Mouse (Mus musculus) heart, postnatal 36 days (tissue): ENCODE results near the gene Pmvk. TPM values are rescaled to one million over a fixed set of nuclear protein-coding genes. Genes with fewer than 3 reads are reported as not detected.
A peak's percentile ranks its signal among the peaks of the same experiment; 100 is the strongest.

Source experiments
- DNase-seq, 2 experiments: peaks; one replicate each; pipeline ENCODE4 v3.0.0; 2021 to 2022
- intact Hi-C: fragments of 180-260 bp; cut with DNase I; formaldehyde crosslinking; loops from one replicate; pipeline ENCODE4 v1.15.1; 2025
- total RNA-seq, 2 experiments: library from RNA; stranded (reverse); gene quantifications; 2 replicates each; pipeline ENCODE4 v1.2.3; 2021

Pmvk gene
- total RNA-seq = 1 to 10 TPM; 7.0 to 9.2 TPM

DNA sequence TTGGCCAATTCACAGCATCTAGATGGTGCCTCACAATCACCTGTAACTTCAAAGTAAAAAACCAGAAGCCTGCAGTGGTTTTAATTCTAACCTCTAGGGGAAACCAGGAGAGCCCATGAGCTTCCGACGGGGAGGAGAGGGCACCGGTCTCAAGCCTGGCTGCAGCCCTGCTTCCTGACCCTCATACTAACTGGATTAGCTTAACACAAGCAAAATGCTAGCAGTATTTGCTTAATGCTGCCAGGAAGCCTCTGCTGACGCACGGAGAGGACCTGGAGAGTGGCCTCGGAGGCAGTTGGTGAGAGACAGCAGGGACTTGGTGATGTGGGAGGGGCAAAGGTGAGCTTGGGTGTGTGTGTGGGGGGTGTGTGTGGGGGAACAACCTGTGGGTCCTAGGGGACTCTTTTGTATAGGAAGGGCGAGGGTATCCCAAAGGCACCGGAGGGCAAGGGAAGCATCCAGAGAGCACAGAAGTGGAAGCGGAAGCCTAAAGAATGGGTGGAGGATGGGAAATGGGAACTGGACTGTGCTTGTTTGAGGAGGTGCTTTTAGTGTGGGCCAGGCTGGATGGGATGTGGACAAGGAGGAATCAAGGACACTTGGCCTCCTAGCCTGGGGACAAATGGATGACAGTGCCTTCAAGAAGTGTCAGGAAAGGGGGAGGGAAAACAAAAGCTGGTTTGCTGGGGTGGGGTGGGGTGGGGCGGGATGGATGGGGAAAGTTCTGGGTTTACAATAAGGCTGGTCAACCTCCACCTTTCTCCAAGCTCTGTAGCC, at the start of gene Pmvk:
Pmvk (plus strand) TSS at position 141 of the 777 bp plus-strand sequence.
- intact Hi-C loops = loop anchor here (5.0 kb wide), 2 partner anchors 233 to 318 kb away; partner anchors contain the start of gene Ube2q1
- DNase-seq = no peak

DNA sequence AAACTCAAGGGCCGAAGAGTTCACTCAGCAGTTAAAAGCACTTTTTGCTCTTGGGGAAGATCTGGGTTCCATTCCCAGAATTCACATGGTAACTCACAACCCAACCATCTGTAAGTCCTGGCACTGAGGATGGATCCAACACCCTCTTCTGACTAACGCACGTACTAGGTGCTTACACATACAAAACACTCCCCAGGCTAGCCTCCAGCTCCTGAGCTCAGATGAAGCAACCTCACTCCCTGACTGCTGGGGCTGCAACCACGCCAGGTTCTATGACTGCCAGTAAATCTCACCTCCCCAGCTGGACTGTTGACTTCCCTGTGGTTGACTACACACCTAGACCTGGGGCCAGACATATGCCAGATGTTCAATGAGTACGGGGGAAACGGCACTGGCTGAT, 47.5 kb upstream of the Pmvk start:
- no peak for DNase-seq
- intact Hi-C loops = no loop called here

GRCm38 (mm10) chr3:89408448-89408847, 45.9 kb upstream of the Pmvk start:
- intact Hi-C loops = no loop called here
- no peak for DNase-seq

GRCm38 (mm10) chr3:89409701-89410100, 44.6 kb upstream of the Pmvk start:
- intact Hi-C loops = loop anchor here (2.0 kb wide), 1 partner anchor 13 kb away; no protein-coding TSS in a partner anchor
- no peak for DNase-seq

DNA sequence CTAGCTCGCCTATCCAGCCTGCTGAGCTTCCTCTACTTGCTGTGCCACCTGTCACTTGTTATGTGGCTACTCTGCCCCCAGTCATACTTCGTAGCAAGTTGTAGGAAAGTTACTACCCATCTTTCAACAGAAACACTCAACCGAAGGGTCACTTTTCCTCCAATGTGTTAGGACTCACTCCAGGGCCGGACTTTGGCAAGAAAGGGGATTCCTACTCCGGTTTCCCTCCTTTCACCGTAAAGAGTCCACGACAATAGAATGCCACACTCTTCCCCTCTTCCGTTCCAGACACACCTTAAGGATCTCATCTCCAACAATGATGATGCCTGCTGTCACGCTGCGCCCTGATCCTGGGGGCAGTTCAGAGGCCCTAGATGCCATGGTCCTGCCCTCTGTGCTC, 43.5 kb upstream of the Pmvk start:
- DNase-seq = no peak
- intact Hi-C loops = loop anchor here (2.0 kb wide), 1 partner anchor 14 kb away; no protein-coding TSS in a partner anchor

DNA sequence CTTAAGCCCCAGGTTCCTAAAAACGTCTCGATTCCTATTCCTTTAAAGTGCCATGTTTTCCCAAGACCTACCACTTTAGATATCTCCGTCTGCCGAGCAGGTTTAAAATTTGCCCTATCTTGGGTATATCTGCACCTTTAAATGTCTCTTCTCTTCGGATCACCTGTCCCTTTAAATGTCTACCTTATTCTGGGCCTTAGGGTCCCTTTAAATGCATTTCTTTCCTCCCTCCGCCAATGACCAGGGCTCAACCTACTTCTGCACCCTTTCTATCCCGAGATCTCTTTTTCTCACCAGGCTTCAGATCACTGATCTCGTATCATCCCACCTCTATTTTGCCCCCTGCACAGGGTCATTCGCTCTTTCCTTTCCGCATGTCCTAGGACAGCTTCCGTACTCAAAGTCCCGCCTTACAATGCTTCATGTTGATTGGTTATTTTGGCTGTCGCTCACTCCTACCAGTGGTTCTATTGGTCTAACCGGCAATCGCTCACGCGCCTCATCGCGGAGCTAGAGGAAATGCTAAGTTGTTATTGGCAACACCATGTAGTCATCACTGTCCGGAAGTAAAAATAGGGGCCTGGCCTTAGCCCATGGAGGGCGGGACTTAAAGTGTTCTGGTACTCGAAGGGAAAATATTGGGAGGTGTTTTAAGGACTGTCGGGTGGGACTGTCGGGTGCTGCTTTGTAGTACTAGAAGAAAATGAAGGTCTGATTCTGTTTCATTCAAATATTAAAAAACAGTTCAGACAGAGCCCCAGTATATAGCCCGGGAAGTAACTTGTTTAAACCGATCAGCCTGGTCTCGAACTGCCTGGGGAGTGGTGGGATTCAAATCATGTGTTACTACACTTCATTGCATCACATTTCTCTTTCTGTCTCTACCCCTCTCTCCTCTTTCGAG, 42.6 kb upstream of the Pmvk start, which contains the start of gene Flad1:
Flad1 (minus strand) TSS at position 381 of the 904 bp plus-strand sequence.
- DNase-seq = peak; percentile 100
- intact Hi-C loops = loop anchor here (2.0 kb wide), 1 partner anchor 15 kb away; no protein-coding TSS in a partner anchor

- intact Hi-C loops = no loop called here
- DNase-seq = no peak
Measured at GRCm38 (mm10) chr3:89416158-89416557, 38.2 kb upstream of the Pmvk start.

DNA sequence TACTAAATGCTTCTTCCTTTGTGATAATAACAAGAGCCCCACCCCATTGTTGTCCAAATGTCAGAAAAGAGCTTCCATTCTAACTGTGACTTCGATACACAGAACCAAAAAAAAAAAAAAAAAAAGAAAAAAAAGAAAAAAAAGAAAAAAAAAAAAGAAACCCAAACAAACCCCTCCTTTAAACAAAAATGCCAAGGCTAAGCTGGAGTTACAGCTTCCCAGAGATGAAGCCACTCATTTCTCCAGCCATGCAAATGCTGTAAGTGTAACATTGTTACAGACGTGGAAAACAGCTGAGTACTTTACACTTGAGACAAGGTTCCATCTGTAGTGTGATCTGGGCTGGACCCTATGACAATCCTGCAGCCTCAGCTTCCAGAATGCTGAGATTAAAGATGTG, 37.2 kb upstream of the Pmvk start:
- intact Hi-C loops = no loop called here
- DNase-seq = no peak

- DNase-seq = no peak
- intact Hi-C loops = no loop called here
Measured at GRCm38 (mm10) chr3:89417840-89418169, 36.5 kb upstream of the Pmvk start.

DNA sequence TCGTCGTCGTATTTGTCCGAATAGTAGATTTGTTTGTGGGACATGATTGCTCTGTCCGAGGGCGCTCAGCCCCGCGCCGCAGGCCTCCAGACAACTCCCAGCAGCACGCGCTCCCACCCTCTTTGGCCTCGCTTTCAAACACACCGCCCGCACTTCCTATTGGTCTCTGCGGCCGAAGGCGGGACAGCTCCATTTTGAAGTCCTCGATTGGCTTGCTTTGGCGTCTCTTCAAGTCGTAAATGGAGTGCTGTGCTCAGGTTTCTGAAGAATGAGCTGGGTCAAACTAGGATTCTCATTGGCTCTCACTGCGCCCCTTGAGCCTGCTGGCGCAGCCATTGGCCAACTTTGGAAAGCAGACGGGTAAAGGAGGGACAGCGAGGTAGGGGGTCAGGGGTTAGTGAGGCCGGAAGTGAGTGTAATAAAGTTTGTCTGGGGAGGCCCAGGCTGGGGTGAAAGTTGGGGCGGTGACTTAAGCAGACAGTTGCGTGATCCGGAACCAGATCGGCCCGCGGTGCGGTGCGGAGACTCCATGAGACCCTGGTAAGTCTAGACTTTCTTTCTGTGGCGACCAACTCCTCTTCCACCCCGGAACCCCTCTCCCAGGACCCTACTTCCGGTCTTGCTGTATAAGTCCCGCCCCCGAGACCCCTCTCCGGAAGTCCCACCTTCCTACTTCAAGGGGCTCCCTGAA, 36.0 kb upstream of the Pmvk start, which contains the start of the genes Cks1b and Shc1:
Cks1b (minus strand) TSS at position 214 of the 691 bp plus-strand sequence.
Shc1 (plus strand) TSS at position 274 of the 691 bp plus-strand sequence.
- intact Hi-C loops = no loop called here

DNA sequence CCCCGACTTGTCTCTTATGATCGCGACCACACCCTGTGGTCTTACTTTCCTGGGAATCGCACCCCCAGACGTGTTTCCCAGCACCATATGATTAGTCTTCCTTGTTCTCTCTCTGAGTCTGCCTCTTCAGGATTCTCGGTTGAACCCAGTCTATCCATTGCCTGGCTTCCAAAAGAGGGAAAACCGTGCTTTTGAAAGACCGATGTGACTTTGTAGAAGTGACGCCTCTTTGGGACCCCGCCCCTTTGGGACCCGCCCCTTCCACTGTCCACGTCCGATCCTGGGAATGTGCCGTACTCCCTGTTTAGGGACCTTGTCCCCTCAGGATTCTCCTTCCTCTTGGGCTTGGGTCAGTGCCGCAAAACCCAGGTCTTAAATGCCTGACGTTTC, 35.5 kb upstream of the Pmvk start:
- DNase-seq = peak; percentile 79 to 80
- intact Hi-C loops = no loop called here

More for the DNA sequence above, 36.0 kb upstream of the Pmvk start, which contains the start of the genes Cks1b and Shc1:
- peak; percentile 90 to 91 for DNase-seq

DNA sequence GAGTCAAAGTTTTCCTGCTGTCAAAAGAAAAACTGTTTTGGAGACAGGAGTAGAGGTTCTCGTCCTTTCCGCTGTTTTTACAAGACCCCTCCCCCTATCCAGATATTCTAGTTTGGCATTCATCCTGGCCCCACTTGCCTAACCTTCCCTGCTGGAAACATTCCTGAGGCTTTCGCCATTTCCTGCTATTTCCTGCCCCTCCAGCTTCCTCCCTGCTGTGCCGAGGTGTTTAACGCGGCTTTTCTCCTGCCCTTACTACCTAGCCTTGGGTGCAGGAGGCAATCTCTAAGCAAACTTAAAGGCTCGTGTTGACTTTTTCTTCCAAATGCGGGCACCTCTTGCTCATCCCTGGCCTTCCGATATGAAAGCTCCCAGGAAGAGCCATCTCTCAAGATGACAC, 34.8 kb upstream of the Pmvk start:
- intact Hi-C loops = no loop called here
- DNase-seq = peak; percentile 63 to 77

- intact Hi-C loops = loop anchor here (2.0 kb wide), 1 partner anchor 17 kb away; the partner anchor contains the start of gene Pbxip1
- DNase-seq = no peak
Measured at GRCm38 (mm10) chr3:89419981-89420380, 34.4 kb upstream of the Pmvk start.

DNA sequence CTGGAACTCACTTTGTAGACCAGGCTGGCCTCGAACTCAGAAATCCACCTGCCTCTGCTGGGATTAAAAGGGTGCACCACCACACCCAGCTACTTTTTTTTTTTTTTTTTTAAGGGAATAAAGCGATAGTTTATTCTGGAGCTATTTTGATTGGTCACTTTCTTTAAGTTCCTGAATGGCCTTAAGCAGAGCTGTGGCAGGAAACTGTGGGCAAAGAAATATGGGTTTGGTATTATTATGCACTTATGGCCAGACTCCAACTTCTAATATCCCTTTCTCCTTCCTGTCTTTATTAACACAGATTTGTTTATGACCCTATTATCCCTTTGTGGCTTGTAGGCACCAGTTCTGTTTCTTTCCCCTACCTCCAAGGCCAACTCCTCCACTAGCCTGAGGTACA, 33.9 kb upstream of the Pmvk start:
- no peak for DNase-seq
- intact Hi-C loops = loop anchor here (2.0 kb wide), 1 partner anchor 16 kb away; the partner anchor contains the start of gene Pbxip1

- peak; percentile 74 to 82 for DNase-seq
- intact Hi-C loops = loop anchor here (2.0 kb wide), 1 partner anchor 16 kb away; the partner anchor contains the start of gene Pbxip1
Measured at GRCm38 (mm10) chr3:89421002-89421774, 33.2 kb upstream of the Pmvk start.

DNA sequence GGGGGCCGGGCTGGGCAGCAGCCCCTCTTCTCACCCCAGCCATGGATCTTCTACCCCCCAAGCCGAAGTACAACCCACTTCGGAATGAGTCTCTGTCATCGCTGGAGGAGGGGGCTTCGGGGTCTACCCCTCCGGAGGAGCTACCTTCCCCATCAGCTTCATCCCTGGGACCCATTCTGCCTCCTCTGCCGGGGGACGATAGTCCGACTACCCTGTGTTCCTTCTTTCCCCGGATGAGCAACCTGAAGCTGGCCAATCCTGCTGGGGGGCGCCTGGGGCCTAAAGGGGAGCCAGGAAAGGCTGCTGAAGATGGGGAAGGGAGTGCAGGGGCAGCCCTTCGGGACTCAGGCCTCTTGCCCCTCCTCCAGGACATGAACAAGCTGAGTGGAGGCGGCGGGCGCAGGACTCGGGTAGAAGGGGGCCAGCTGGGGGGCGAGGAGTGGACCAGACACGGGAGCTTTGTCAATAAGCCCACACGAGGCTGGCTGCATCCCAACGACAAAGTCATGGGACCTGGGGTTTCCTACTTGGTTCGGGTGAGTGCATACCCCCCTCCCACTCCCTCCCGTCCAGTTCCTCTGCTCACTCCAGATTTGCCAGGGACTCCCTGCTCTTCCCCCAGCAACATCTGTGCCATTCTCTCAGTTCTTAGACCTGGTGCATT, 32.4 kb upstream of the Pmvk start:
- intact Hi-C loops = loop anchor here (2.0 kb wide), 1 partner anchor 15 kb away; the partner anchor contains the start of gene Pbxip1
- DNase-seq = no peak

DNA sequence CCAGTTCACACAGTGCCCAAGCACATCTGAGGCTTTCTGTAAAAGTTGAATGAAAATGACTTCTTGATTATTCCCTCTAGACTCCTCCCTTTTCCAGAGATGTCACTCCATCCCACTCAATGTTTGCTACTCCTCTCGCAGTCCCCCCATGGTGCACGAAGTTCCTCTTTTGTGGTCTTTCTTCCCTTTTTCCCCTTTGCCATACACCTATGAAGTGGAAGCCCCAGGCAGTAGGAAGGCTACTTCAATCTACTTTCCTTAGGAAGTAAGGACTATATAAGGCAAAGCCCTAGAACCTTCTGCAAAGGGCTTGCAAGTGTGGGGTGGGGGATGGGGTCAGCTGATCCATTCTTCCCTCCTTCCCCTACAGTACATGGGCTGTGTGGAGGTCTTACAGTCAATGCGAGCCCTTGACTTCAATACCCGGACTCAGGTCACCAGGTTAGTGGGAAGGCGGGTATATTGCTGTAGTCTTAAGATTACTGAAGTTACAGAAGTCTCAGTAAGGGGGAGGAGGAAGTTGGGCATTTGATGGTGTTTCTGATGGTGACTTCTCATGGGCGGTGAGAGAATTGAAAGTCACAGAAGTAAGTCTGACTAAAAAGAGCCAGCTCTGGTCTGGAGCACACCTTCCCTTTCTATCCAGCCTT, 31.7 kb upstream of the Pmvk start:
- no peak for DNase-seq
- intact Hi-C loops = no loop called here

DNA sequence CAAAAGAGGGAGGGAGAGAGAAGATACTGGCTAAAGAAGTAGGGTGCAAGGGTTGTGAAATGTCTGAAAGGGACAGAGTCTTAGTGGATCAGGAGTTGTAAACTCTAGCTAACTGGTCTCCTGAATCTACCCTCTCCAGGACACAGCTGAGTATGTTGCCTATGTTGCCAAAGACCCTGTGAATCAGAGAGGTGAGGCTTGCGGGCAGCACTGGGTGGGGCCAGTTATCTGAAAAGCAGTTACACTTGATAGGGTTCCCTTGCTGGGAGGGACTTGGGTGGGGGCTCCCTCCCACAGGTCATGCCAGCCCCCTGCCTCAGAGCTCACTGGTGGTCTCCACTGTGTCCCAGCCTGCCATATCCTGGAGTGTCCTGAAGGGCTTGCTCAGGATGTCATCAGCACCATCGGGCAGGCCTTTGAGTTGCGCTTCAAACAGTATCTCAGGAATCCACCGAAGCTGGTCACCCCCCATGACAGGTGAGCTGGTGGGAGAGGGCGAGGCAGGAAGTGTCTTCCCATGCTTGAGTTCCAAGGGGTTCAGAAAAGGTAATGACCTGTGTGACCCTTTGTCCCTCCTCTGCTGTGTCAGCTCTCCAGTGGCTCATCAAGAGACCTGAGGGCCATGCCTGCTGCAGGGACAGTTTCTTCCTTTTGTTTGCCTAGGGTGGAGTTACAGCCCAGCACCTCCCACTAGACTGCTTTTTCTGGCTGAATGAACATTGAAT, 29.8 kb upstream of the Pmvk start:
- DNase-seq = no peak
- intact Hi-C loops = no loop called here
